Mouse (Mus musculus) lung, postnatal 25 days (tissue): Measurements from ENCODE around the gene Commd2.

ENCODE experiments used
- DNase-seq: peaks from one replicate; pipeline ENCODE4 v3.0.0; 2022; ENCODE audit warnings: low spot score

The Commd2 gene

GRCm38 (mm10) chr3:57651231-57651864 lies at the start of gene Commd2:
TSS of gene Commd2 (minus strand) at chr3:57651715.
- DNase-seq = peak; percentile 88

GRCm38 (mm10) chr3:57696779-57697178 lies 45.3 kb upstream of the Commd2 start:
- no peak for DNase-seq

DNA sequence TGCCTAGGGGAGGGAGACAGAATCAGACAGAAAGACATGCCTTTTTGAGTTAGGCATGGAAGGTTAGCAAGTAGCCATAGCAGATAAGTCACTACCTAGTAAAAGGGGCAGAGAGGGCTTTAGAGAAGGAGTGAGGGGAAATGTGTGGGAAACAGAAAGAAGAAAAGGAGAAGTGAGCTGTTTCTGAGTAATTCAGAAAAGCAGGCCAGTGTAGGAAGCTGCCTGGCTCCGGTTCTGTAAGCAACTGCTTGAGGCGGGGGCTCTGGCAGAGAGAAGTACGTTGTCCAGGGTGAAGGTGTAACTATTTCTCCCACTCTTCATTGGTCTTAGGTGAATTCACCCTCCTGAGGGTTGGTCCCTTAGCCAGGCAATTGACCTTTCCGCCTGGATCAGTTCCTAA lies 44.7 kb upstream of the Commd2 start:
- DNase-seq = no peak

DNA sequence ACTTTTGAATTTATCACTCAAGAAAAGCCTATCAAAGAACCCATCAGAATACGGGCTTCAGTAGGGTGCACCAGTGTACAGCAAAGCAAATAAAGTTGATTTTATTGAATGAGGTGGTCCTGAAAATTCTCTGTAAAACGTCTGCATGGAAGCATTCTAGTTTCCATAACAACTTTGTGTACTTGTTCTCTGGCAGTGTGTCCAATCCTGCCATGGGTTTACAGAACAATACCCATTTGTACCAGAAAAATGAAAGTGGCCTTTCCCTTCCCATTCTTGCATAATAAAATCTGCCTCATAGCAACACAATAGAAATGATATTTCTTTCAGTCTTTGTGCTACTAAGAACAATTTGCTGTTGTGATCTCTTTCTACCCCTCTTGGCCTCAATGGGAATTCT lies 41.2 kb upstream of the Commd2 start, which contains the start of gene Ankub1:
TSS of gene Ankub1 (minus strand) at position 81 of the 400 bp plus-strand sequence.
- no peak for DNase-seq

DNA sequence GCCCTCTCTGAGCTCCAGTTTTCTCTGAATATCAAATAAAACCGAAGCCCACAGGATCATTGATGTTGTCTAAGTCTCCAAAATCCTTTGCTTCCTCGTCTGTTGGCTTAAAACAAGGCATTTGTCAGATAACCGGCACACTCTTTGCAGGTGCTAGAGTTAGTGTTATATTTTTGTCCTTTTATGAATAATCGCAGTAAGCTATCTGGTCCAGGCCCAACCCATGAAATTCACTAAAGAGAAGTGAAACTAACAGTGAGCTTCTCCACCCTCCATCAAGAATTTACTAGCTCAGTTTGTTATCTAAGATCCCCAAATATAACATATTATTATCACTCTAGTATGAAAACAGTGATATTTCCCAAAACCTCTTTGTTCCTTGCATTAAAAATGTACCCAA lies 40.3 kb upstream of the Commd2 start:
- DNase-seq = no peak

DNA sequence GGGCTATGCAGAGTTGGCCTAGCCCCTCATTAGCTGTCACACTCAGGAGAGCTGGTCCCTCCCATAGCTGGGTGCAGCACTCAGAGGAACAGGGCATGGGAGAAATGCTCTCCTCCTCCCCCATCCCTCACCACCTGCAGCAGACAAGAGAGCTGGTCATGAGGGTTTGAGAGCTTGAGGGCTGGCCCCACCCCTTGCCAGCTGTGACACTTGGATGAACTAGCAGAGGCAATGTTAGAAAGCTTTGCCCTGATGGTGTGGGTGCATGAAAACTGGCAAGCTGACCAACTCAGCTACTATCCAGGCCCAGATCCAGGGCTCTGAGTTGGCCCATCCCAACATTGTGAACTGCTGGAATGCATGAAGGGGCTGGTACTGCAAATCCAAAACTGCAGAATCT lies 26.3 kb upstream of the Commd2 start:
- DNase-seq = no peak

DNA sequence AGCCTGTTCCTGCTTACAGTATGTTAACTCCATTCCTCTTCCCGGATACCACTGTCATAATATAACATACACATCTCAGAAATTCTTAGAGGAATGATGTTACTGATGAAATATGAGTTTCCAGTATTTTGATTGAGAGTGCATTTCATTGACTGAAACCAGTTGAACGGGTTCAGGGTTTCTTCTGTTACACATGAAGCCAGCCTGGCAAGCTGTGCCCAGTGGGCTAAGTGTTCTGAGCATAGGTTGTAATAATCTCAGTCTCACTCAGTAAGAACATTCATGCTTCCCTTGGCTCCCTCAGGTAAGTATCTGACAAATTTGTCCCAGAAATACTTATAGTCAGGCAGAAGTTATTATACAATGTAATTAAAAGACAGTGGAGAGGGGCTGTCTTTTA lies 22.6 kb upstream of the Commd2 start:
- peak; percentile 36 for DNase-seq

- DNase-seq = peak; percentile 69
Observed at GRCm38 (mm10) chr3:57673586-57673985, 22.1 kb upstream of the Commd2 start.

DNA sequence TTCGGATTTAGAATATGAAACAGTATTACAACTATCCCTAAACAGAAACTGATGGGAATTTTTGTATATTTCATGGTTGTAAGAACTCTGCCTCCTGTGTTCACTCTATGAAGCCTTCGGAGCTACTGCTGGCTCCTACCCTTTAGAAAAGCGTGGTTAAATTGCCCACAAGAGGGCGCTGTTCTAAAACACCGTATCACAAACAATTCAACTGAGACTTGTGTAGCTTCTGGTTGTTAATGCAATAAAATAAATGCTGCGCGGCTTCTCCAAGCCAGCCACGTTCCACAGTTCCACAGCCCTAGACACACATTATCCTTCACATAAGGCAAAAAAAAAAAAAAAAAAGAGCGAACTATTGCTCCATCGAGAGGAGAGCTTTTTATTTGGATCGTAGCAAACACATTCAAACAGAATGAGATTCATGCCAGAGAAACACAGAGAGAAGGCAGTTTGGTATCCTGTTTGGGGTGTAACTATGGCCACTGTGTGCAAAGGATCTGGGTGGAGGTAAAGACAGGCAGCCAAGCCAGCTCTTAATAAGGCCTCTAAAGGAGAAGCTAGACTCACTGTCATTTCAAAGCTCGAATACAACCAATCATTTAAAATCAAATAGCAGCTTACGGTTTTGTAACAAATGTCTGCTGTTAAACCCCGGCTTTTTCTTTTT lies 15.7 kb upstream of the Commd2 start:
- DNase-seq = peak; percentile 77

DNA sequence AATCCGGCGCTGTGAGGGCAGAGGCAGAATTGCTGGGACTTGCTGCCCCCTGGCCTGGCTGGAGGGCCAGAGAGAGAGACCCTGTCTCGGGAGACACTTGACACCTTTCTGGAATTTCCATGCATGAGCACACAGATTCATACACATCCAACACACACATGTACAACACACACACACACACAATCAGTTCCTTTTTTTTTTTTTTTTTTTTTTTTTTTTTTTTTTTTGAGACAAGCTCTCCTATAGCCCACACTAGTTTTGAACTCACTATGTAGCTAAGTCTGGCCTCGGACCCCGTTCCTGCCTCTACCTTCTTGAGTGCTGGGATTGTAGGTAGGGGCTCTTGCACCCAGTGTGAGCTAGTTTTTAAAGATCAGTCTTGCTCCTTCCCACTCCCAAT lies 14.4 kb upstream of the Commd2 start:
- DNase-seq = no peak

GRCm38 (mm10) chr3:57664682-57665081 lies 13.2 kb upstream of the Commd2 start:
- DNase-seq = no peak

DNA sequence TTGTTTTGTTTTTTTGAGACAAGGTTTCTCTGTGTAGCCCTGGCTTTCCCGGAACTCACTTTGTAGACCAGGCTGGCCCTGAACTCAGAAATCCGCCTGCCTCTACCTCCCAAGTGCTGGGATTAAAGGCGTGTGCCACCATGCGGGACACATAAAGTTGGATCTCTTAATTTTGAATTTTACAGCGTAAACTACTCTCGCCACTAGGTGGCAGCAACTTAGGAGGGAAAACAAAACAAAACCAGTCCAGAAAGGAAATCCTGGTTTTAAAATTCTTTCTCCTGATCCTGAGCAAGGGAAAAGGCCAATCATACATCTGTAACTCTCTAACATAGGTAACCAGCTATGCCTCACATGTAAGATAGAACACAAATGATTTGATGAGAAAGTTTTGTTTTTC lies 12.2 kb upstream of the Commd2 start:
- peak; percentile 57 for DNase-seq

DNA sequence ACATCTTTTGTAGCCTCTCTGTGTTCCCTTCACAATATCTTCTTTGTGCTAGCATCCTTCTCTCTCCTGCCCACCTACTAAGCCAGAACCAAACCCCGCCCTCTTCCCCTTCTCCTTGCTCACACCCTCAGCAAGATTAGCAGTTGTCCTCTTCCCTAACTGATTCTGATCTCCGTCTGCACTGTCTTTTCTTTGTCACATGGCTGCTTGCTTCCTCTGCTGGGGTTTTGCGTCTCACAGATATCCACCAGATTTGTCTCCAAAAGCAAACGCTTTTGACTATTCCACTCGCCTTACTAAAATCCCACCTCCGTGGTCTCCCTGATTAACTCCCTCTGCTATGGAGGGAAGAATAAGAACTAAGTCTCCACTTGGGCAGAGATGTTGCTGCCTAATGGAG lies 7.1 kb upstream of the Commd2 start:
- no peak for DNase-seq

DNA sequence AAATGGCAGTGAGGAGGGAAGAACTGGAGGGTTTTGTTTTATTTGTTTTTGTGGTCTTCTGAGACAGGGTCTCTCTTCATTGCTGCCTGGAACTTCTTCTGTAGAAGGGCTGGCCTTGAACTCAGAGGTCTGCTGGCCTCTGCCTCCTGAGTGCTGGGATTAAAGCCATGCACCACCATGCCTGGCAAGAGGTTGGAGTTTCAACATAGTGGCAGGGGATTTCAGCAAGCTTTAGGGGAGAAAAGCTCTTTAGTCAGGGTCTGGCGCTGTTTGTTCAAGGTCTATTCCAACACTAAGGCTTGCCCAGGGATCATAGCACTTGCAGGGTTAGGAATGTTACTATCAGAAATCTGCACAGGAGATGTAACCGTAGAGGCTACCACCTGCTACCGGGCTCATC lies 2.1 kb upstream of the Commd2 start:
- DNase-seq = no peak

DNA sequence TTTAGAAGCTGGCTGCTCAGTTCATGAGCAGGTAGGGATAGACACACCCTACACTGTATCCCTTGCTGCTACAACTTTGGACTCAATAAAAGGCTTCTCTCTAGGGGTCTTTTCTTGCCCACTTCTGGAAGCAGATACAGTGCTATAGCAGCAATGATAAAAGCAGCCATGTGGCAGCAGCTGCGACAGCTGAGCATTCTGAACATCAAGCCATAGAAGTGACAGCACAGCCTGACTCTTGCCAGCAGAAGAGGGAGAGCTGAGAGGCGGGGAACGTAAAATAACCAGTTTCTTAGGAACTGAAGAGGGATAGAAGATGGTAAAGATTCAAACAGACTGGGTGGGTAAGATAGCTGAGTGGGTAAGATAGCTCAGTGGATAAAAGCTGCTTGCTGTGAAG lies 970 bp upstream of the Commd2 start:
- no peak for DNase-seq

DNA sequence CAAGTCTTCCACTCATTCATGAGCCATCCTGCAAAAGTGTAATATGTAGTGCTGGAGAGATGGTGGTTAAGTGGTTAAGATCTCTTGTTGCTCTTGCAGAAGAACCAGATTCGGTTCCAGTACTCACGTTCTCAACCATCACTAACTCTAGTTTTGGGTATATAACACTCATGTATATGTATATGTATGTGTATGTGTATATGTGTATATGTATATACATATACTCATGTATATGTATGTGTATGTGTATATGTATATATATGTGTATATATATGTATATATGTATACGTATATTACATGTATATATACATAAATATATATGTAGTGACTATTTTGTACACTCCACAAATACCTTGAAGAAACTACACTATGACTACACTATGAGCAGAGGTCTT lies 347 bp upstream of the Commd2 start:
- DNase-seq = no peak

DNA sequence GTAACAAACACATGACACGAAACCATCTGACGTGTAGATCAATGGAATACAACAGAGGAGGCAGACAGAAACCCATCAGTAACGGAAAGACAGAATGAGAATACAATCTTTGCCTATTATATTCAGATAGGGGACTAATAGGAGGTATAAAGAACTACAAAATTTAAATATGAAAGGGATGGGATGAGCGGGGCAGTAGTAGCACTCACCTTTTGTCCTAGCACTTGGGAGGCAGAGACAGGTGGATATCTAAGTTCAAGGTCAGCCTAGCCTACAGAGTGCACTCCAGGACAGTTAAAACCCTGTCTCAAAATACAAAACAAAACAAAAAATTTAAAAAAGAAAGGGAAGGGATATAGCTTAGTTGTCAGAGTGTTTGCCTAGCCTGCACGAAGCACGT lies 8.3 kb downstream of the Commd2 start:
- DNase-seq = no peak

- peak; percentile 90 for DNase-seq
Observed at GRCm38 (mm10) chr3:57637596-57637995, 13.9 kb downstream of the Commd2 start.

- DNase-seq = no peak
Observed at GRCm38 (mm10) chr3:57634763-57635487, 16.6 kb downstream of the Commd2 start.

DNA sequence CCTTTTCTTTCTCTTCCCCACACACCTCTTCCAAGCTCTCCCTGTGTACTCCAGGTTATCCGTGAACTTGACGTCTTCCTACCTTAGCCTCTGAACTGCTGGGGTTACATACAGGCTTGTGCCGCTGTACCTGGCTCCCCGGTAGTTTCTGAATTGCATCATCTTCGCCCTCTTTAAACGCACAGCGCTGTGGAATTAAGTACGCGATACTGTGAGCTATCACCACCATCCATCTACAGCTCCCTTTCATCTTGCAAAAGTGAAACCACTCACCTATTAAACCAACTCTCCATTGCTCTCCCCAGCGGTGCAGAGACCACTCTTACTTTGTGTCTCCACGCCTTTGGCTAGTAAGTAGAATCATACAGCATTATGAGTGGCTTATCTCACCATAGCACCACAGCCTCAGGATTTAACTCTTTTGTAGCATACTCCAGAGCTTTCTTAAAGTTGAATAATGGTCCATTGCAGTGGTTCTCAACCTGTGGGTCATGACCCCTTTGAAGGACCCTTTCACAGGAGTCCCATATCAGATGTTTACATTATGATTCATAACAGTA lies 24.5 kb downstream of the Commd2 start:
- peak; percentile 22 for DNase-seq

- peak; percentile 85 for DNase-seq
Observed at GRCm38 (mm10) chr3:57625275-57625997, 26.1 kb downstream of the Commd2 start.

GRCm38 (mm10) chr3:57619718-57620117 lies 31.8 kb downstream of the Commd2 start:
- peak; percentile 28 for DNase-seq
